Mouse (Mus musculus): Measurements from ENCODE around the gene Jph2. TPM values are rescaled to one million over a fixed set of nuclear protein-coding genes. Genes with fewer than 3 reads are reported as not detected.

The Jph2 gene
- total and polyA plus RNA-seq, 2 experiments from 2014 or later: 61.7 to 215 TPM

DNA sequence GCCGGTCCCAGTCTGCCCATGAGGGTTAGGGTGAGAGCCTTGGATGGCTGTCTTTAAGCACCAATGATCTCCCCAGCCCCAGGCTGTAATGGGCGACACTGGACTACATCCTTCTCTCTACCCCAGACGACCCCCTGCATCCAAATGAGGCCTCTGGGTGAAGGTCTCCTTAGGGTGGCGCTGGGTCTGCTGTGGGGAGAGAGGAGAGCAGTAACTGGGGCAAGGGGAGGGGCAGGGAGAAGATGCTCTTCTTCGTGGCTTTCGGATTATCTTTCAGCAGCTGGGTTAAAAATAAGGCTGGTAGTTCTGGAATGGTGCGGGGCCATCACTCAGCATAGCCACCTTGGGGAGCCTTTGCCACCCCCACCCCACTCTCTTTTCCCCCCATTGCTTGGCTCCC, 49.1 kb downstream of the Jph2 start:
- WGBS: 59% methylated on average over 7 of the region's 7 CpGs

DNA sequence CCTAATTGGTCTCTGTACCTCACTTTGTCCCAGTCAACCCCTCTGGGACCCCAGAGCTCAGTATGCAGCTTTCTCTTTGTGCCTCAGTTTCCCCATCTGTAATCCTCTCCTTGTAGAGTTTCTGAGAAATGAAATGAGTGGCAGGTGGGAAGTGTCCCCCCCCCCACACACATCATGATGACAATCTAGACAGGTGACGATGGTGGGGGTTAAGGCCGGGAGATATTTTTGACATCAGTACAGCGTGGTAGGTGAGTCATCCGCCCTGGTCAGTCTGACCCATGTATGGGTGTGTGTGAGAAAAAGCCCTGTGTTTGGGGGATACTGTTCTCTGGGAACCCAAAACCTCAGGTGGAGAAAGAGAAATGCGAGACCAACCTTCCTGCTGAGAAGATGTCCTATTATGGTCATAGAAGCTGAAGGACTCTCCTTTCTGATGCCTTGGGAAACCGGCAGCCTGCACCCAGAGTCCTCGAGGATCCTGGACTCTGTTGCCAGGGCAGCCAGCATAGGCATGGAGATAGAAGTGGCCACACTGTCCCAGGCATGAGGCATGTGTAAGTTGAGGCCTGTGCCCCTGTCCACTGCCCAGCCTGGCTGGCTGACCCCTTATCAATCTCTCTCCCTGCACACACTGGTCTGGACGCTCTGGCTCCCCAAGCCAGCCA, 50.1 kb downstream of the Jph2 start:
- no peak overlapping the region for H3K4me3 ChIP-seq (ENCODE audit: low read depth, low read length)
- H3K27ac ChIP-seq (ENCODE audit: low read depth): peak overlapping the region; percentile 43; the same call in 1 of the 2 replicates
- H3K36me3 ChIP-seq (replicated peaks; ENCODE audit: control insufficient read depth, insufficient read depth, low read length): peaks cover 24% of the 10 kb centered on the region
- no peak overlapping the region for H3K9ac ChIP-seq (replicated peaks; ENCODE audit: low read depth, low read length)
- H3K27me3 ChIP-seq (ENCODE audit: control insufficient read depth, insufficient read depth, low read length): no peaks in the 10 kb centered on the region
- ATAC-seq (ENCODE audit: insufficient read depth, low read depth) (no peak), DNase-seq (ENCODE audit: low spot score) (no peak)
- no peaks in the 10 kb centered on the region for H3K9me3 ChIP-seq (replicated peaks; ENCODE audit: control insufficient read depth, low read length)
- TF ChIP-seq EP300 (IDR thresholded peaks at IDR 0.05; ENCODE audit: low read depth) (no peak), CTCF (IDR thresholded peaks at IDR 0.05; ENCODE audit: low read depth) (no peak)
- WGBS: 48% methylated on average over 8 of the region's 8 CpGs
- peaks cover 35% of the 10 kb centered on the region for H3K4me1 ChIP-seq (ENCODE audit: control insufficient read depth, insufficient read depth)
- H3K4me2 ChIP-seq (ENCODE audit: low read depth, low read length): no peak overlapping the region

More for the DNA sequence above, 49.1 kb downstream of the Jph2 start:
- peaks cover 24% of the 10 kb centered on the region for H3K36me3 ChIP-seq (replicated peaks; ENCODE audit: control insufficient read depth, insufficient read depth, low read length)
- H3K9me3 ChIP-seq (replicated peaks; ENCODE audit: control insufficient read depth, low read length): no peaks in the 10 kb centered on the region
- TF ChIP-seq CTCF (IDR thresholded peaks at IDR 0.05; ENCODE audit: low read depth): no peak
- TF ChIP-seq EP300 (IDR thresholded peaks at IDR 0.05; ENCODE audit: low read depth): no peak
- DNase-seq (ENCODE audit: low spot score) (no peak), ATAC-seq (ENCODE audit: insufficient read depth, low read depth) (no peak)
- no peaks in the 10 kb centered on the region for H3K27me3 ChIP-seq (ENCODE audit: control insufficient read depth, insufficient read depth, low read length)
- peaks cover 40% of the 10 kb centered on the region for H3K4me1 ChIP-seq (ENCODE audit: control insufficient read depth, insufficient read depth)
- H3K27ac ChIP-seq (ENCODE audit: low read depth): peak overlapping the region; percentile 43
- no peak overlapping the region for H3K4me2 ChIP-seq (ENCODE audit: low read depth, low read length)
- no peak overlapping the region for H3K4me3 ChIP-seq (ENCODE audit: low read depth, low read length)
- no peak overlapping the region for H3K9ac ChIP-seq (replicated peaks; ENCODE audit: low read depth, low read length)

DNA sequence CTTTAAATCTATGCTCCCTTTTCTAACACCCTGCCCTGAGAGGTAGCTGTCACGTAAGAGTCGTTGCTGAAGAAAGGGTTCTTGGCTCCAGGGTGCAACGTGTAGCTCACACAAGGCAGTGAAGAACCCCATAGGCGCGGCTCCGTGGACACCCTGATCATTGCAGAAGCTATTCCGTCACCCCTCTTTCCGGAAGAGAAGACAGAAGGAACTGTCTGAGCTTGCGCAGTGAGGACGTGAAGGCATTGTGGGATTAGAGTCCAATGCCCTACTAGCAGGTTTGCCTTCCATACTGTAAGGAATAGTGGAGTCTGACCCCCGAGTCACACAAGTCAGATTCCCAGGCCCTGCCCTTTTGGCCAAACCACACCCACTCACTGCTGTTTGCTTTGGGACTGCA, 51.3 kb downstream of the Jph2 start:
- no peak overlapping the region for H3K4me2 ChIP-seq (ENCODE audit: low read depth, low read length)
- no peak overlapping the region for H3K4me3 ChIP-seq (ENCODE audit: low read depth, low read length)
- peak overlapping the region; percentile 5; the same call in 1 of the 2 replicates for H3K27ac ChIP-seq (ENCODE audit: low read depth)
- DNase-seq (ENCODE audit: low spot score) (no peak), ATAC-seq (ENCODE audit: insufficient read depth, low read depth) (no peak)
- TF ChIP-seq EP300 (IDR thresholded peaks at IDR 0.05; ENCODE audit: low read depth) (no peak), CTCF (IDR thresholded peaks at IDR 0.05; ENCODE audit: low read depth) (no peak)
- no peaks in the 10 kb centered on the region for H3K27me3 ChIP-seq (ENCODE audit: control insufficient read depth, insufficient read depth, low read length)
- WGBS: 74% methylated on average over 11 of the region's 11 CpGs
- H3K9ac ChIP-seq (replicated peaks; ENCODE audit: low read depth, low read length): no peak overlapping the region
- H3K9me3 ChIP-seq (replicated peaks; ENCODE audit: control insufficient read depth, low read length): no peaks in the 10 kb centered on the region
- peaks cover 25% of the 10 kb centered on the region for H3K36me3 ChIP-seq (replicated peaks; ENCODE audit: control insufficient read depth, insufficient read depth, low read length)
- peaks cover 27% of the 10 kb centered on the region for H3K4me1 ChIP-seq (ENCODE audit: control insufficient read depth, insufficient read depth)

DNA sequence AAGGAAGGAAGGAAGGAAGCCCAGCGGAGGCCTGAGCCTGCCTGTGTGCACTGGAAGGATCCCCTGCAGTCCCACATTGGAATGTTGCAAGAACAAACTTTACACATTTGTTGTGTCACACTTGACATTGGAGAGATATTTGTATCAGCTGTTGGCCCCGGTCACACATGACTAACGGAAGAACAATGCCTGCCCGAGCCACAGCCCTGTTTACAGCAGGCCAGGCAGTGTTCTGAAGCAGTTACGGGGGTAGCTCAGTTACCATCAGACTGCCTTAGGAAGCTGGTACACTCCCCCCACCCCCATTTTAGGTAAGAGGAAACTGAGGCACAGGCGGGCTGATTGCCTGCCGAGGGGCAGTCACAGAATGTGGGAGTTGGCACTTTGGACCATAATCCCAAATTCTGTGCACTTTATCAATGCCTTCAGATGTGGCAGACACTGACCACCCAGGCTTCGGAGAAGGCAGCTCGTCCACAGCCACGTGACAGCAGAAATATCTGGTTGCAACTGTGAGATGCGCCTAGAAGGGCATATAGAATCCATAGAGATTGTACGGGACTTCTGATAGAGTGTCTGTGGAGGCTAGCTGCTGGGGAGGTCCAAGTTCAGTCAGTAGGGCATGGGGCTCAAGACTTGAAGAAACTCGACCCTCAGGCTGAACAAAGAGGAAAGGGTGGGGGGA, 52.7 kb downstream of the Jph2 start:
- TF ChIP-seq EP300 (IDR thresholded peaks at IDR 0.05; ENCODE audit: low read depth) (peak; percentile 71), CTCF (IDR thresholded peaks at IDR 0.05; ENCODE audit: low read depth) (no peak)
- DNase-seq (ENCODE audit: low spot score) (peak; percentile 83), ATAC-seq (ENCODE audit: insufficient read depth, low read depth) (peak; percentile 78)
- 31% methylated on average over 13 of the region's 13 CpGs for WGBS
- Histone ChIP-seq H3K27ac (ENCODE audit: low read depth) (peak overlapping the region; percentile 83), H3K36me3 (replicated peaks; ENCODE audit: control insufficient read depth, insufficient read depth, low read length) (peaks cover 30% of the 10 kb centered on the region), H3K4me1 (ENCODE audit: control insufficient read depth, insufficient read depth) (peaks cover 26% of the 10 kb centered on the region), H3K4me3 (ENCODE audit: low read depth, low read length) (no peak overlapping the region), H3K9me3 (replicated peaks; ENCODE audit: control insufficient read depth, low read length) (no peaks in the 10 kb centered on the region), H3K27me3 (ENCODE audit: control insufficient read depth, insufficient read depth, low read length) (peaks cover 3% of the 10 kb centered on the region; the same call in 1 of the 2 replicates), H3K4me2 (ENCODE audit: low read depth, low read length) (no peak overlapping the region), H3K9ac (replicated peaks; ENCODE audit: low read depth, low read length) (no peak overlapping the region; the same call in 1 of the 2 replicates)

DNA sequence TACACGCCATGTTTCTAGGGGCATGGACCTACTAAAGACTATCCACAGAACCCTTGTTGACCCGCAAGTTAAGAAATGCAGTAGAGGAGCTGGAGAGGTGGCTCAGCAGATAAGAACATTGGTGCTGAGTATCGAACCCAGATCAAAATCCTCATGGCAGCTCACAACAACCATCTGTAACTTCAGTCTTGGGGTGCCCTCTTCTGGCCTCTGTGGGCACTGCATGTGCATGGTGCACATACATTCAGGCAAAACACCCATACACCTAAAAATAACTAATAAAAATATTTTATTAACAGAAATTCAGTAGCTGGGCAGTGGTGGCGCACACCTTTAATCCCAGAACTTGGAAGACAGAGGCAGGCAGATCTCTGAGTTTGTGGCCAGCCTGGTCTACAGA, 54.1 kb downstream of the Jph2 start:
- ATAC-seq (ENCODE audit: insufficient read depth, low read depth) (no peak), DNase-seq (ENCODE audit: low spot score) (no peak)
- peak; percentile 44 for TF ChIP-seq CTCF (IDR thresholded peaks at IDR 0.05; ENCODE audit: low read depth)
- no peak for TF ChIP-seq EP300 (IDR thresholded peaks at IDR 0.05; ENCODE audit: low read depth)
- 84% methylated on average over 4 of the region's 4 CpGs for WGBS
- Histone ChIP-seq H3K9ac (replicated peaks; ENCODE audit: low read depth, low read length) (no peak overlapping the region), H3K27ac (ENCODE audit: low read depth) (peak overlapping the region; percentile 12; the same call in 1 of the 2 replicates), H3K4me2 (ENCODE audit: low read depth, low read length) (no peak overlapping the region), H3K36me3 (replicated peaks; ENCODE audit: control insufficient read depth, insufficient read depth, low read length) (peaks cover 43% of the 10 kb centered on the region), H3K4me3 (ENCODE audit: low read depth, low read length) (no peak overlapping the region), H3K4me1 (ENCODE audit: control insufficient read depth, insufficient read depth) (peaks cover 12% of the 10 kb centered on the region; the same call in 1 of the 2 replicates), H3K9me3 (replicated peaks; ENCODE audit: control insufficient read depth, low read length) (no peaks in the 10 kb centered on the region), H3K27me3 (ENCODE audit: control insufficient read depth, insufficient read depth, low read length) (peaks cover 10% of the 10 kb centered on the region)

Data from heart, postnatal 0 days (tissue).